Mouse (Mus musculus) cerebellum, adult 2 months (tissue): ENCODE data around the gene Aph1b.

Experiments
- CTCF ChIP-seq: fragments of 200-500 bp; IDR thresholded peaks from 2 replicates; pipeline ENCODE4 v1.5.1; 2011; ENCODE audit warnings: low read depth, mild to moderate bottlenecking, control low read depth, low read length, moderate library complexity, borderline replicate concordance; ENCODE audit not compliant: insufficient read depth
- POLR2A ChIP-seq: fragments of 200-500 bp; IDR thresholded peaks from 2 replicates; pipeline ENCODE4 v1.6.1; 2011; ENCODE audit warnings: low read length, control low read depth, borderline replicate concordance; ENCODE audit not compliant: insufficient read depth

DNA sequence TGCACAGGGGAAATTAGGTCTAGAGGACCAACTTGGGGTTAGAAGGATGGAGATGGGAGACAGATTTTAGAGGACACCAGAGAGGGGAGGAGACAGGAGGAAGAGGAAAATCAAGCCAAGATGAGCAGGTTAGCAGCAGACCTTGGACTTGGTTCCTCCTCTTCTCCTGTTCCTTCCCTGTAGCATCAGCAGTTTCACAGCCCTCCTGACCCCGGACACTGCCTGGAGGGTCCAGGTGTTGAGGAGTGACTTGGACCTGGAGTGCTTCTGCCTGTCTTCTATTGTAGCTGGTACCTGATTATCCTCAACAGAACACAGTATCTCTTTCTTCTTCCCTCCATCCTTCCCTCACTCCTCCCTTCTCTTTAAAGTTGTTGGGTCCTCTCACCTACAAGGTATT lies 26.6 kb downstream of the Aph1b start:
- no peak for TF ChIP-seq CTCF
- TF ChIP-seq POLR2A: no peak
